Mouse (Mus musculus): ENCODE measurements at regions not wholly inside any gene's neighbourhood (a gene's known extent, or its start where the extent isn't known, plus 50 kb on each side); places are given as distances from the start of the nearest gene placed in this dataset. TPM values are rescaled to one million over a fixed set of nuclear protein-coding genes. Genes with fewer than 3 reads are reported as not detected.

DNA sequence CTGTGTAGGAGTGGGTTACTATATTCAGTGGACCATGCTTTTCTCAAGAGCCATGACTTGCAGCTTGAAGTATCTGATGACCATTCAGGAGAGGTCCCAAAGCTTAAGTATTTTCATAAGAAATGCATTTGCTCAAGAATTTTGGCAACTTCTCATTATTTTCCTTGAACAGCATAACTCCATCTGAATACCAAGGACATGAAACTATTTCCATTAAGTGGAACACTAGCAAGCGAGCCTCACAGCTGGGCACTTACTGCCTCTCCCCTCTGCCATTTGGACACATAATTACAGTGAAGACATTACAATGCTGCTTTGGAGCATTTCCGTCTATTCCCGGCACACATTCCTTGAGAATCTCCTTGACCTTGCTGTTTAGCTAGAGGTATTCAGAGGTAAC is 160.6 kb downstream of the Snx13 start:
- Histone ChIP-seq H3K36me3 (replicated peaks) (no peaks in the 10 kb centered on the region), H3K27me3 (no peaks in the 10 kb centered on the region), H3K9ac (no peak overlapping the region), H3K27ac (no peak overlapping the region), H3K9me3 (no peaks in the 10 kb centered on the region), H3K4me3 (replicated peaks) (no peak overlapping the region), H3K4me2 (no peak overlapping the region), H3K4me1 (no peaks in the 10 kb centered on the region)
- 78% methylated on average over 3 of the region's 3 CpGs for WGBS
- ATAC-seq (ENCODE audit: low FRiP score): no peak

DNA sequence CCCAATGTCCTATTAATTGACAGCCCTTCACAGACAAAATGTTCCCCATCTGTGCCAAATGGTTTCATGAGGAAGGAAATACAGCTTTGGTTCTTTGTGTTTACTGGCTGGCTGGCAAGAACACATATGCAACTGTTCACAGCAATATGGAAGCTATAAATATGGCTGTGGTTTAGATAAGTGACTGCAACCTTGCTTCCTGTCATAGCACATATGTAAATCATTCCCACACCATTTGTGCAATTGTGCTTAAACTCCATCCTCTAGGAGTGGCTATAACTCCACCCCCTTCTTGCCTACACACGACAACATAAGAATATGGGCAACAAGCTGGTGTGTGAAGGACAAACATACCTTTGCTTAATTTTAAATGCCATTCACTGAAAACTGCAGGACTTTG is 156.4 kb downstream of the Snx13 start:
- 76% methylated on average over 1 of the region's 1 CpGs for WGBS
- Histone ChIP-seq H3K4me3 (replicated peaks) (no peak overlapping the region), H3K36me3 (replicated peaks) (no peaks in the 10 kb centered on the region), H3K9me3 (no peaks in the 10 kb centered on the region), H3K4me1 (no peaks in the 10 kb centered on the region), H3K4me2 (no peak overlapping the region), H3K9ac (no peak overlapping the region), H3K27me3 (no peaks in the 10 kb centered on the region), H3K27ac (no peak overlapping the region)
- ATAC-seq (ENCODE audit: low FRiP score): no peak

DNA sequence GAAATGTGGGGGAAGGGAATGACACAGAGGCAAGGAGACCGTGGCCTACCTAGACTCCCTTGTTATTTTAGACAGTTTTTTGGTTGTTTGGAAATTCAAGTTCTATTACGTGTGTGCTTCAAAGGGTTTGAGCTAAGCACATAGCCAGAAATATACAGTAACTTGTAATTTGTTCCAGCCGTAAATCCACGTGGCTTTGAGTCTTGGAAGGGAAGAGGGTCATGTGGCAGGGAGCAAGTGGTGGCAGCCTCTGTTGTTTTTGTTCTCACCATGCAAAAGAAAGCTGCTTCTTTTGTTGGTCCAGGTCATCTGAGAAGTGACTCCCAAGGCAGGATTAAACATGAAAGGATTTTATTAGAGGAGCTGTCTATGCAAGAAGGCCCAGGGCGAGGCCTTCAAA is 153.1 kb downstream of the Snx13 start:
- Histone ChIP-seq H3K4me1 (no peaks in the 10 kb centered on the region), H3K9ac (no peak overlapping the region), H3K36me3 (replicated peaks) (no peaks in the 10 kb centered on the region), H3K27ac (no peak overlapping the region), H3K9me3 (no peaks in the 10 kb centered on the region), H3K4me3 (replicated peaks) (no peak overlapping the region), H3K4me2 (no peak overlapping the region), H3K27me3 (no peaks in the 10 kb centered on the region)
- 62% methylated on average over 5 of the region's 5 CpGs for WGBS
- no peak for ATAC-seq (ENCODE audit: low FRiP score)

Small RNAs in the stretch of these regions (microRNA-seq; reads per million reads assigned to microRNA genes)
- not detected for gene Gm44396
